Mouse (Mus musculus): ENCODE measurements around the gene Lgi4. TPM values are rescaled to one million over a fixed set of nuclear protein-coding genes. Genes with fewer than 3 reads are reported as not detected.
A peak's percentile ranks its signal among the peaks of the same experiment; 100 is the strongest.

The Lgi4 gene
- polyA plus RNA-seq, 1 experiment: 35.6 TPM

- Histone ChIP-seq H3K4me1 (ENCODE audit: control insufficient read depth, insufficient read depth, low read length) (0 out of 2 replicates have a peak, but pooled peaks cover 2% of the 10 kb centered on the region), H3K4me3 (ENCODE audit: insufficient read depth, low read length) (no peak overlapping the region), H3K27ac (ENCODE audit: insufficient read depth, low read length) (no peak overlapping the region)
- TF ChIP-seq CTCF (IDR thresholded peaks at IDR 0.05; ENCODE audit: extremely low read depth, insufficient read depth, low read length) (no peak), POLR2A (IDR thresholded peaks at IDR 0.05; ENCODE audit: extremely low read depth, insufficient read depth, low read length) (no peak)
Measured at GRCm38 (mm10) chr7:31056448-31056847, 2.7 kb upstream of the Lgi4 start.

GRCm38 (mm10) chr7:31057071-31057470 is 2.1 kb upstream of the Lgi4 start, which contains the start of gene Fxyd1:
Fxyd1 (minus strand) TSS chr7:31057199.
- 0 out of 2 replicates have a peak, but pooled peaks cover 2% of the 10 kb centered on the region for H3K4me1 ChIP-seq (ENCODE audit: control insufficient read depth, insufficient read depth, low read length)
- no peak within 1 kb of the TSS for H3K27ac ChIP-seq (ENCODE audit: insufficient read depth, low read length)
- TF ChIP-seq CTCF (IDR thresholded peaks at IDR 0.05; ENCODE audit: extremely low read depth, insufficient read depth, low read length) (no peak), POLR2A (IDR thresholded peaks at IDR 0.05; ENCODE audit: extremely low read depth, insufficient read depth, low read length) (no peak)
- H3K4me3 ChIP-seq (ENCODE audit: insufficient read depth, low read length): no peak within 1 kb of the TSS

- Histone ChIP-seq H3K27ac (ENCODE audit: insufficient read depth, low read length) (no peak overlapping the region), H3K4me1 (ENCODE audit: control insufficient read depth, insufficient read depth, low read length) (0 out of 2 replicates have a peak, but pooled peaks cover 2% of the 10 kb centered on the region), H3K4me3 (ENCODE audit: insufficient read depth, low read length) (no peak overlapping the region)
- no peak for TF ChIP-seq POLR2A (IDR thresholded peaks at IDR 0.05; ENCODE audit: extremely low read depth, insufficient read depth, low read length)
- no peak for TF ChIP-seq CTCF (IDR thresholded peaks at IDR 0.05; ENCODE audit: extremely low read depth, insufficient read depth, low read length)
Measured at GRCm38 (mm10) chr7:31057730-31058129, 1.4 kb upstream of the Lgi4 start.

- Histone ChIP-seq H3K4me1 (ENCODE audit: control insufficient read depth, insufficient read depth, low read length) (0 out of 2 replicates have a peak, but pooled peaks cover 2% of the 10 kb centered on the region), H3K4me3 (ENCODE audit: insufficient read depth, low read length) (no peak overlapping the region), H3K27ac (ENCODE audit: insufficient read depth, low read length) (no peak overlapping the region)
- TF ChIP-seq POLR2A (IDR thresholded peaks at IDR 0.05; ENCODE audit: extremely low read depth, insufficient read depth, low read length) (no peak), CTCF (IDR thresholded peaks at IDR 0.05; ENCODE audit: extremely low read depth, insufficient read depth, low read length) (no peak)
Measured at GRCm38 (mm10) chr7:31058211-31058610, 931 bp upstream of the Lgi4 start.

- TF ChIP-seq POLR2A (IDR thresholded peaks at IDR 0.05; ENCODE audit: extremely low read depth, insufficient read depth, low read length) (no peak), CTCF (IDR thresholded peaks at IDR 0.05; ENCODE audit: extremely low read depth, insufficient read depth, low read length) (no peak)
- Histone ChIP-seq H3K27ac (ENCODE audit: insufficient read depth, low read length) (0 out of 2 replicates have a peak overlapping the region, but pooled peaks have one; percentile 1), H3K4me1 (ENCODE audit: control insufficient read depth, insufficient read depth, low read length) (0 out of 2 replicates have a peak, but pooled peaks cover 2% of the 10 kb centered on the region), H3K4me3 (ENCODE audit: insufficient read depth, low read length) (0 out of 2 replicates have a peak overlapping the region, but pooled peaks have one; percentile 18)
Measured at GRCm38 (mm10) chr7:31059919-31060620, 928 bp downstream of the Lgi4 start.

- Histone ChIP-seq H3K27ac (ENCODE audit: insufficient read depth, low read length) (0 out of 2 replicates have a peak overlapping the region, but pooled peaks have one; percentile 7), H3K4me1 (ENCODE audit: control insufficient read depth, insufficient read depth, low read length) (0 out of 2 replicates have a peak, but pooled peaks cover 2% of the 10 kb centered on the region), H3K4me3 (ENCODE audit: insufficient read depth, low read length) (0 out of 2 replicates have a peak overlapping the region, but pooled peaks have one; percentile 18)
- TF ChIP-seq POLR2A (IDR thresholded peaks at IDR 0.05; ENCODE audit: extremely low read depth, insufficient read depth, low read length) (no peak), CTCF (IDR thresholded peaks at IDR 0.05; ENCODE audit: extremely low read depth, insufficient read depth, low read length) (no peak)
Measured at GRCm38 (mm10) chr7:31060621-31061010, 1.5 kb downstream of the Lgi4 start.

GRCm38 (mm10) chr7:31063074-31063560 is 4.0 kb downstream of the Lgi4 start:
- Histone ChIP-seq H3K27ac (ENCODE audit: insufficient read depth, low read length) (no peak overlapping the region), H3K4me3 (ENCODE audit: insufficient read depth, low read length) (no peak overlapping the region), H3K4me1 (ENCODE audit: control insufficient read depth, insufficient read depth, low read length) (0 out of 2 replicates have a peak, but pooled peaks cover 2% of the 10 kb centered on the region)
- no peak for TF ChIP-seq POLR2A (IDR thresholded peaks at IDR 0.05; ENCODE audit: extremely low read depth, insufficient read depth, low read length)
- TF ChIP-seq CTCF (IDR thresholded peaks at IDR 0.05; ENCODE audit: extremely low read depth, insufficient read depth, low read length): no peak

GRCm38 (mm10) chr7:31067836-31068235 is 8.7 kb downstream of the Lgi4 start:
- TF ChIP-seq POLR2A (IDR thresholded peaks at IDR 0.05; ENCODE audit: extremely low read depth, insufficient read depth, low read length) (no peak), CTCF (IDR thresholded peaks at IDR 0.05; ENCODE audit: extremely low read depth, insufficient read depth, low read length) (no peak)
- H3K4me3 ChIP-seq (ENCODE audit: insufficient read depth, low read length): no peak overlapping the region
- H3K27ac ChIP-seq (ENCODE audit: insufficient read depth, low read length): no peak overlapping the region
- no peaks in the 10 kb centered on the region for H3K4me1 ChIP-seq (ENCODE audit: control insufficient read depth, insufficient read depth, low read length)

- H3K27ac ChIP-seq (ENCODE audit: insufficient read depth, low read length): no peak overlapping the region
- H3K4me1 ChIP-seq (ENCODE audit: control insufficient read depth, insufficient read depth, low read length): no peaks in the 10 kb centered on the region; the same call in 1 of the 2 replicates
- no peak overlapping the region for H3K4me3 ChIP-seq (ENCODE audit: insufficient read depth, low read length)
- TF ChIP-seq CTCF (IDR thresholded peaks at IDR 0.05; ENCODE audit: extremely low read depth, insufficient read depth, low read length) (no peak), POLR2A (IDR thresholded peaks at IDR 0.05; ENCODE audit: extremely low read depth, insufficient read depth, low read length) (no peak)
Measured at GRCm38 (mm10) chr7:31069491-31069890, 10.3 kb downstream of the Lgi4 start.
